Mouse (Mus musculus) C2C12 (cell line): ENCODE results near the gene Ppp1r14a.

Experiments used
- CEBPB ChIP-seq: IDR thresholded peaks from one replicate; pipeline ENCODE4 v1.6.1; 2011; ENCODE audit warnings: low read depth, mild to moderate bottlenecking, control low read depth, moderate library complexity
- CTCF ChIP-seq: IDR thresholded peaks from one replicate; pipeline ENCODE4 v1.5.1; 2011; ENCODE audit not compliant: control insufficient read depth, insufficient read depth, insufficient read length
- FOSL1 ChIP-seq: IDR thresholded peaks from one replicate; pipeline ENCODE4 v1.8.0; 2011; ENCODE audit warnings: mild to moderate bottlenecking, low read length; ENCODE audit not compliant: poor library complexity, insufficient read depth, severe bottlenecking
- MAX ChIP-seq: IDR thresholded peaks from one replicate; pipeline ENCODE4 v1.6.1; 2011; ENCODE audit warnings: mild to moderate bottlenecking, control low read depth
- MYOD1 ChIP-seq: IDR thresholded peaks from one replicate; pipeline ENCODE4 v1.6.1; 2011; ENCODE audit warnings: low read depth; ENCODE audit not compliant: control insufficient read depth, insufficient read length
- MYOG ChIP-seq: IDR thresholded peaks from one replicate; pipeline ENCODE4 v1.6.1; 2011; ENCODE audit not compliant: control insufficient read depth, insufficient read length; ENCODE audit errors: extremely low read depth

DNA sequence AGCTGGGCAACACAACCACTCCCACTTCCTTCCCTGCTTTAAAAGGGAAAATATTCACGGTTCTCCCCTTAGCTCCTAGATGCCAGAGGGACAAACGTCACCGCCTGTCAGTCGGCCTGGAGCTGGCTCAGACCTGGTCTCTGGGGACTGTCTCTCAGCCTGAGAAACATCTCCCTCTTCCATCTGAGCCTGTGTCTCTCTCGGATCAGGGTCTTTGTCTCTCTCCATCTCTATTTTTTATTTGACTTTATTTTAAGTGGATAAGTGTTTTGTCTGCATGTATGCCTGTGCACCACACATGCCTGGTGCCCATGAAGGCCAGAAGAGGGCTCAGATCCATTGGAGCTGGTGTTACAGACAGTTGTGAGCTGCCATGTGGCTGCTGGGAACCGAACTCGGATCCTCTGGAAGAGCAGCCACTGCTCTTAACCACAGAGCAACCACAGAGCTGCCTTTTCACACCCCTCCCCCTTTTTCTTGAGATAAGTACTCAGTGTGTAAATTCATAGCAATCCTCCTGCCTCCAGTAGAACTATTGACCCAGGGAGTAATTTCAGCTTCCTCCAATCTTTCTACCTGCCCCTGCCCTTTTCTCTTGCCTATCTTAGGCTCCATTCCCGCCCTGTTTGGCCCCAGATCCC is 3.5 kb downstream of the Ppp1r14a start:
- TF ChIP-seq CTCF (no peak), CEBPB (no peak), MAX (no peak), MYOG (no peak), MYOD1 (no peak), FOSL1 (no peak)
